Mouse (Mus musculus) mesoderm, embryonic 11.5 days (tissue): ENCODE results near the gene C130050O18Rik.
A peak's percentile ranks its signal among the peaks of the same experiment; 100 is the strongest.

Experiments
- DNase-seq: peaks from one replicate; pipeline ENCODE4 v3.0.0-alpha.2; 2012; ENCODE audit warnings: low read depth, low spot score

Gene C130050O18Rik

DNA sequence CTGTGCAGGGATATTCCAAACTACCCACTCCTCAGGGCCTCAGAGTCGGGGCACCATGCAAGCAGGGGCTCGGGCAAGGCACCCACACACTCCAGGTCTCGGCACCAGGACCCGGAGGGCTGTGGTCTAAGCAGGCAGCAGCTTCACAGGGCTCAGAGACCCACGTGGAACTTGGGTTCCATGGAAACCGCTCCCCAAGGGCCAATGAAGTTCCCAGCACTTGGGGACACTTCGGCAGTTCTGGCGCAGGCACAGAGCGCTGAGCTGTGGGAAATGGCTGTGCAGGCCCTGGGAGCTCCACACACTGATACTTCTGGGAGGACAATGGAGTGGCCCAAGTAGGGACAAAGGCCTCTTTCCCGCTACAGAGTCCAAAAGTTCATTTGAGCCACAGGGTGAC is 48.0 kb downstream of the C130050O18Rik start:
- DNase-seq = no peak

DNA sequence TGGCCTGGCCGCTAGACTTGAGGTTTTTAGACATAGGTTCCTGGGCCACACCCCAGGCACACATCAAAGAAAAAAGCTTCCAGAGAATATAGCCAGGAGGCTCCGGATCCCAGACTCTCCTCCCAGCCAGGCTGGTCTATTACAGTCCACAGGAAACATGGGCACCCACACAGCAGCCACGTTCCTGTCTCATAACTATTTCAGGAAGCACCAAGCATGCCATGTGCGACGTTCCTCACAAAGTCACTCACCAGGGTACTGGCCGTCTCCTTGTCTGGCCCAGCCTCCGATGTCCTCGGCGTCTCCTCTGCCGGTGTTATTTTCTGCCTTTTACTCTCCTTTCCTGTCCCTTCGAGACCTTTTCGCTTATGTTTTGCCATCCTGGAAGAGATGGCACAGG is 50.1 kb downstream of the C130050O18Rik start:
- no peak for DNase-seq

DNA sequence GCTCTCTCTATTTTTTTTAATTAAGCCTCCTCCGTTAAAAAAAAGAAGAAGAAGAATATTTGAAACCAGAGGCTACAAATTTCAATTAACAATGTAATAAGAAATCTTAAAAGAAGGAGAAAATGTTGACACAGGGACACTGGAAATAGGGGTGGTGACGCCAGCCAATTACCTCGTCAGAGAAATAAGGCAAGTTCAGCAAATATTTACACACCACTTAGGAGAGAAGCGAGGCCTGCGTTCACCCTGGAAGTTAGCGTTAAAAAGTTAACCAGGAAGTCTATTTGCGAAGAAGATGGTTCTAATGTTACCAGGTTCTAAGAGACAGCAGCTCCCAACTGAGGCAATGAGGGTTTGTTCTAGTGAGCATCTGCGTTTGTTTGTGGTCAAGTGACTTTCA is 52.2 kb downstream of the C130050O18Rik start:
- no peak for DNase-seq

DNA sequence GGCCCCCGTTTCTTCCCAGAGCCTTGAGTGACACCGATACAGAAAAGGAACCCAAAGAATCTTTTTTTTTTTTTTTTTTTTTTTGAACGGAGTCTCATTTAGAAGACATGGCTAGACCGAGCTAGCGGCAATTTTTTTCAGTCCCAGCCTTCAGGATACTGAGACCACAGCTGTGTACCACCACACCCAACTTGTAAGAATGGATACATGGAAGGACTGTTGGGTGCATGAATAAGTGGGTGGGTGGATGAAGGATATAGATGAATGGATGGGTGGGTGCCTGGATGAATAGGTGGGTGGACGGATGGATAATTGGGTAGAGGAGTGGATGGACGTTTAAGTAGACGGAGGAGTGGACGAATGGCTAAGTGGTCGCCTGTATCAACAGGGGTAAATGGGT is 54.9 kb downstream of the C130050O18Rik start:
- no peak for DNase-seq

DNA sequence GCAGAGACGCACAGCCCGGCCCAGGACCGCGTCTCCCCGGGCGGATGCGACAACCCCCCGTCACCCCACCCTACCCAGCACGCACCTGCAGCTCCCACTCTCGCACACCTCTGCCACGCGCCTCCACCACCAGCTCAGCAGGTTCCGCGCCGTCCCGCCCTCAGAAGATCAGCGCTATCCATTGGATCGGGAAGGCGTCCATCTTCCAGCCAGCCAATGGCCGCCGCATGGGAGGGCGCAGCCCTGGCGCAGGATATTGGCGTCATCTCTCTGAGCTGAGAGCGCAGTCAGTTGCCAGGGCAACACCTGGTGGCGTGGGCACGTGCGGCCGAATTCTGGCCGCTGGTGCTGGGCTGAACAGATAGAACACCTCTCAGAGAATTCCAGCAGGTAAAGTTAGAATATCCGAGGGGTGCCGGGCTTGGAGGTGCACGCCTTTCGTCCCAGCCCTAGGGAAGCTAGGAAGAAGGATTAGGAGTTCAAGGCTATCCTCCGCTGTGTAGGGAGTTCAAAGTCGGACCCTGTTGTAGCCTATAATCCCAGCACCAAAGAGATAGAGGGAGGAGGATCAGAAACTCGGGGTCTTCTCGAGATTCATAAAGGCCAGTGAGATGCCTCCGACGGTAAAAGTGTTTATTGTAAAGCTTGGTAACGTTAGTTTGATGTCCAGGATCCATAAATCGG is 55.4 kb downstream of the C130050O18Rik start, which contains the start of gene 3110082I17Rik:
3110082I17Rik (minus strand) TSS at position 144 of the 684 bp plus-strand sequence.
- peak; percentile 99 for DNase-seq

DNA sequence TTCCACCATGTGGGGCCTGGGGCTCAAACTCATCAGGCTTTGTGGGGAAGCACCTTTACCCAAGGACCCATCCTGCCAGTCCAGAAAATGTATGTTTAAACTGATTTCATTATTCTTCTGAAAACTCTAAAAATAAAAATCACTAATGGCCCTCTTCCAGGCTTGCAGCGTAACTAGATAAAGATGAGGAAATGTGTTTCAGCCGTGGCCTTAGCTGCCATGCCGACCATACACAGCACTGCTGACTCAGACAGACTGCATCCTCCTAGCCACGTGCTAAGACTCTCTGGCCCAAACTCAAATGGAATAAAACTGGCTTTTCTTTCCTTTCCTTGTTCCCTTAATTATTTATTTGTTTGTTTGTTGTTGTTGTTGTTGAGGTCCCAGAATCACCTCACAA is 59.8 kb downstream of the C130050O18Rik start:
- DNase-seq = no peak
